Mouse (Mus musculus) stomach, postnatal 0 days (tissue): ENCODE data around the gene Abcb1b.
"Not testable (repeated sequence)": the region's sequence is repeated elsewhere in the genome, so short reads cannot be mapped to it uniquely, and the experiment has no call there.

ENCODE experiments used
- CTCF ChIP-seq: IDR thresholded peaks from 2 replicates; pipeline ENCODE4 v1.5.1; 2016; ENCODE audit warnings: antibody characterized with exemption, low read depth, mild to moderate bottlenecking, moderate library complexity
- EP300 ChIP-seq: optimal IDR thresholded peaks from 2 replicates; pipeline ENCODE3; 2016; ENCODE audit warnings: antibody characterized with exemption

DNA sequence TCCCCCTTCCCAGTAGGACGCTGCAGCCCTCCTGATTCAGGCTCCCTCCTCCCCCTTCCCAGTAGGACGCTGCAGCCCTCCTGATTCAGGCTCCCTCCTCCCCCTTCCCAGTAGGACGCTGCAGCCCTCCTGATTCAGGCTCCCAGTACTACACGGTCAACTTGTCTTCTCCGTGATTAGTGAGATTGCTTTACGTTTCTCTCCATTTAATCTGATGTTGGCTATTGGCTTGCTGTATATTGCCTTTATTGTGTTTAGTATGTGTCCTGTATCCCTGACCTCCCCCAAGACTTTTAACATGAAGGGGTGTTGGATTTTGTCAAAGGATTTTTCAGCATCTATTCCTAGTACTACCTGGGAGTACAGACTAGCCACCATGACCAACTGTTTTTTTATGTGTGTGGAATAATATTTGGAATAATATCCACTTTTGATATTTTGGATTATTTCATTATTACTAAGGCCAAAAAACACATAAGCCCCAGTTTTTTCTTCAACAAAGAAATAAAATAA lies 22.7 kb downstream of the Abcb1b start:
- not testable (repeated sequence) for TF ChIP-seq EP300, CTCF
